Mouse (Mus musculus) hindbrain, postnatal 0 days (tissue): ENCODE measurements at regions not wholly inside any gene's neighbourhood (a gene's known extent, or its start where the extent isn't known, plus 50 kb on each side); places are given as distances from the start of the nearest gene placed in this dataset.

Experiments used
- ATAC-seq: fragments of 200-750 bp; cut with Nextera tagmentation; 2 replicates; pipeline ENCODE4 v1.8.0; 2017; ENCODE audit warnings: mild to moderate bottlenecking, moderate TSS enrichment, moderate library complexity
- DNase-seq: peaks from one replicate; pipeline ENCODE4 v3.0.0-alpha.2; 2015; ENCODE audit warnings: low spot score
- H3K27ac ChIP-seq: fragments of 300-500 bp; sonication (generic); 2 replicates; pipeline ENCODE4 v1.5.1; 2014; ENCODE audit warnings: mild to moderate bottlenecking
- H3K27me3 ChIP-seq: fragments of 300-500 bp; sonication (generic); 2 replicates; pipeline ENCODE4 v1.6.1; 2014; ENCODE audit warnings: low read length, mixed read lengths; ENCODE audit not compliant: insufficient read depth
- H3K36me3 ChIP-seq: fragments of 300-500 bp; sonication (generic); 2 replicates; pipeline ENCODE4 v1.6.1; 2014; ENCODE audit warnings: low read length, mixed read lengths; ENCODE audit not compliant: insufficient read depth
- H3K4me1 ChIP-seq: fragments of 300-500 bp; sonication (generic); 2 replicates; pipeline ENCODE4 v1.6.1; 2014; ENCODE audit warnings: antibody characterized with exemption, low read length, mixed read lengths; ENCODE audit not compliant: insufficient read depth
- H3K4me2 ChIP-seq: fragments of 300-500 bp; sonication (generic); 2 replicates; pipeline ENCODE4 v1.6.1; 2014; ENCODE audit warnings: low read depth, mild to moderate bottlenecking, low read length, moderate library complexity, mixed read lengths
- H3K4me3 ChIP-seq: fragments of 300-500 bp; sonication (generic); 2 replicates; pipeline ENCODE4 v1.5.1; 2014; ENCODE audit warnings: low read length
- H3K9ac ChIP-seq: fragments of 300-500 bp; sonication (generic); replicated peaks from 2 replicates; pipeline ENCODE4 v1.6.1; 2014; ENCODE audit warnings: mild to moderate bottlenecking, low read length, moderate library complexity, mixed read lengths
- H3K9me3 ChIP-seq: fragments of 300-500 bp; sonication (generic); 2 replicates; pipeline ENCODE4 v1.6.1; 2016; ENCODE audit warnings: low read length, mixed read lengths
- CTCF ChIP-seq: IDR thresholded peaks from 2 replicates; pipeline ENCODE4 v1.5.1; 2016; ENCODE audit warnings: antibody characterized with exemption, control low read depth, low read depth
- WGBS: fragments of 180-500 bp; shearing (Covaris S2); extraction: QIAGEN DNeasy Blood & Tissue Kit; methylation state at CpG from one replicate; pipeline ENCODE4 v1.1.7; 2014; 5-methylcytosine and 5-hydroxymethylcytosine counted together

- 56% methylated on average over 3 of the region's 3 CpGs for WGBS
- Histone ChIP-seq H3K4me1 (no peaks in the 10 kb centered on the region), H3K9ac (no peak overlapping the region), H3K27me3 (no peaks in the 10 kb centered on the region), H3K27ac (peak overlapping the region; percentile 11; the same call in 1 of the 2 replicates), H3K9me3 (no peaks in the 10 kb centered on the region), H3K36me3 (no peaks in the 10 kb centered on the region), H3K4me2 (no peak overlapping the region), H3K4me3 (no peak overlapping the region)
- no peak for TF ChIP-seq CTCF
- DNase-seq (peak; percentile 7), ATAC-seq (peak; percentile 64)
Observed at GRCm38 (mm10) chrX:12888708-12889481, 127.0 kb upstream of the Med14 start.

- peak; percentile 17 for DNase-seq
- no peaks in the 10 kb centered on the region for H3K36me3 ChIP-seq
- H3K9ac ChIP-seq = no peak overlapping the region
- H3K27ac ChIP-seq = peak overlapping the region; percentile 58; the same call in 1 of the 2 replicates
- peak; percentile 41; the same call in 1 of the 2 replicates for ATAC-seq
- TF ChIP-seq CTCF = no peak
- H3K9me3 ChIP-seq = no peaks in the 10 kb centered on the region
- H3K4me1 ChIP-seq = no peaks in the 10 kb centered on the region
- 44% methylated on average over 11 of the region's 11 CpGs for WGBS
- H3K4me3 ChIP-seq = no peak overlapping the region
- H3K27me3 ChIP-seq = no peaks in the 10 kb centered on the region
- 0 out of 2 replicates have a peak overlapping the region, but pooled peaks have one; percentile 16 for H3K4me2 ChIP-seq
Observed at GRCm38 (mm10) chrX:12888010-12888707, 126.3 kb upstream of the Med14 start.

GRCm38 (mm10) chrX:12887516-12887915, 125.6 kb upstream of the Med14 start:
- 43% methylated on average over 2 of the region's 2 CpGs for WGBS
- peak; percentile 28 for DNase-seq
- no peak overlapping the region for H3K27ac ChIP-seq

GRCm38 (mm10) chrX:12886160-12887048, 124.5 kb upstream of the Med14 start:
- Histone ChIP-seq H3K4me1 (no peaks in the 10 kb centered on the region), H3K9me3 (no peaks in the 10 kb centered on the region), H3K36me3 (no peaks in the 10 kb centered on the region), H3K27ac (no peak overlapping the region), H3K27me3 (no peaks in the 10 kb centered on the region), H3K4me3 (no peak overlapping the region), H3K9ac (no peak overlapping the region), H3K4me2 (peak overlapping the region; percentile 33)
- 39% methylated on average over 18 of the region's 18 CpGs for WGBS
- TF ChIP-seq CTCF = no peak
- ATAC-seq (peak; percentile 74), DNase-seq (peak; percentile 5)

More at GRCm38 (mm10) chrX:12887516-12887915, 125.6 kb upstream of the Med14 start:
- Histone ChIP-seq H3K9ac (no peak overlapping the region), H3K4me1 (no peaks in the 10 kb centered on the region), H3K27me3 (no peaks in the 10 kb centered on the region), H3K9me3 (no peaks in the 10 kb centered on the region), H3K4me2 (no peak overlapping the region), H3K4me3 (no peak overlapping the region), H3K36me3 (no peaks in the 10 kb centered on the region)
- TF ChIP-seq CTCF = no peak
- no peak for ATAC-seq

- H3K9ac ChIP-seq = no peak overlapping the region
- no peak for DNase-seq
- TF ChIP-seq CTCF = no peak
- H3K4me3 ChIP-seq = no peak overlapping the region
- no peaks in the 10 kb centered on the region for H3K4me1 ChIP-seq
- no peak overlapping the region for H3K4me2 ChIP-seq
- no peak overlapping the region for H3K27ac ChIP-seq
- peak; percentile 47 for ATAC-seq
- H3K9me3 ChIP-seq = no peaks in the 10 kb centered on the region
- no peaks in the 10 kb centered on the region for H3K36me3 ChIP-seq
- no peaks in the 10 kb centered on the region for H3K27me3 ChIP-seq
- 62% methylated on average over 3 of the region's 3 CpGs for WGBS
Observed at GRCm38 (mm10) chrX:12879233-12879632, 117.4 kb upstream of the Med14 start.

GRCm38 (mm10) chrX:12877506-12877905, 115.6 kb upstream of the Med14 start:
- DNase-seq (no peak), ATAC-seq (no peak)
- no peak overlapping the region for H3K4me3 ChIP-seq
- no peak overlapping the region for H3K9ac ChIP-seq
- H3K36me3 ChIP-seq = no peaks in the 10 kb centered on the region
- no peaks in the 10 kb centered on the region for H3K27me3 ChIP-seq
- H3K4me2 ChIP-seq = no peak overlapping the region
- no peak overlapping the region for H3K27ac ChIP-seq
- no peaks in the 10 kb centered on the region for H3K9me3 ChIP-seq
- TF ChIP-seq CTCF = no peak
- no peaks in the 10 kb centered on the region for H3K4me1 ChIP-seq
- 44% methylated on average over 4 of the region's 4 CpGs for WGBS
